Mouse (Mus musculus): Measurements from ENCODE around the gene Ephb2.

Ephb2 gene

DNA sequence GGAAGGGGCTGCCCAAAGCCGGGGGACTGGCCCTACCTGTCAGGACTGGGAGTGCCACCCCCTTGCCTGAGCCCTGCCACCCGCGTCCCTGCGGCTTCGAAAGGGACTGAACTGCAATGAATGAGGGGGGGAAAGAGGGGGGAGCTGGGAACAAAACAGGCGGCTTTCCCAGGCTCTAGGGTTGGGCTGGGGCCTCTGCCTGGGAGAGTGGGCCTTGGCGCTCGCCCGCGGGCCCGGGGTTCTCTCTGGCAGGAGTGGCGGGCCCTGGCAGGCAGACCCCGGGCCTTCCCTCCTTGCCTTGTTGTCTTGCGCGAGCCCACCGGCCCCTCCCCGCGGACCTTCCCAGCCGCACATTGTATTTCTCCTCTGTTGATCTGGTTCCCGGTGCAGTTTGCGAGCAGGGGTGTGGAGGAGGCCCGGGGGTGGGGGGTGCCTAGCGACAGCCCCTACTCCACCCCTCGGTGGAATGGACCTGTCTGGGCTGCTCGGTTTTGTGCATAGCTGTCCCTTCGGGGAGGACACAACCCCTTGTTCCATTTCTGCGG, 671 bp upstream of the Ephb2 start:
- DNase-seq (ENCODE audit: low spot score), result no peak

DNA sequence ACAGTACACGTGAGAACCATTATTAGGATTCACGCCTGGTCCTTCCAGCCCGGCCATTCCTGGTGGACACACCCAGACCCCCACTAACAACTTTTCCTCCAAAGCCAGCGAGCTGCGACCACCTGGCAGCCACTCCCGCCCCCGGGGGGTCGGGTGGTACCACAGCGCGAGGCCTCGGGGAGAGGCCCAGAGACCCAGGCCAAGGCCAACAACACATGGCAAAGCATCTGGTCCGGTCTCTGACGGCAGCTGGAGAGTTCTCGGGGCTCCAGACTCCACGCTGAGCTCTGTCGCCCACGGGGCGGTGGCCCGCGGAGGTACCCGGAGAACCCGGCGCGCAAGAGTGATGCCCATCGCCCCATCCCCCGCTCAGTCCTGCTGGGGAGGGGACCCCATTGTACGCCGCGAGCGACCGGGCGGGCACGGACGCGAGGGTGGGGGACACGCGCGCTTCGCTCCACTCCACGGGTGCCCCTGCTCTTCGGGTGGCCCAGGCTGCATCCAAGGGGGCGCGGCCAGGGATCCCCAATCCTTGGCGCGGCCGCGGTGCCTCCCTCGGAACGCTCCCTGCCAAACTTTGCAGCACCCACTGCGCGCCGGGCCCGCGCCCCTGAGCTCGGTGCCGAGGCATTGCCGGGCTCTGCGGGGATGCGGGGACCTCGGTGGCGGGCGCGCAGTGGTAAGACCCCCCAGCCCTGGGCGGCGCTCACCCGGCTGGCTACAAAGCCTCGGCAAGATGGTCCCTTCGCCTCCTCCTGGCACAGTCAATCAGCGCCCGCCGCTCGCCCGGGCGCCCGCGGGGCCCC, 770 bp downstream of the Ephb2 start:
- peak; percentile 39 for DNase-seq (ENCODE audit: low spot score)

DNA sequence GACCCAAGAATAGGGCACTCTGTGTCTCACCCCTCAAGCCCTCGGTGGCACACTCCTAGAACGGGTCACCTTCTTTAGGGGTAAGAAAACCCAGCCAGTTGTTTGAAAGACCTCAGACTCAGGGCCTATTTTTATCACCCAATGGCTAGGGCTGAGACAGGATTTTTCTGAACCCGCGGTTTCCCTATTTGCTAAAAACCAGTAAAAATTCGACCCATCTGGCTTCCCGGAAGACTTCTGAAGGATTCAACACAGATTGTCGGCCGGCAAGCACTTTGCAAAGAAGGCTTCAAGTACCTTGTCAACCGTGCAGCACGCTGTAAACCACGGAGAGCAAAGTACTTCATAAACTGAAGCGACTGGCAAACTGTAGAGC, 1.4 kb downstream of the Ephb2 start:
- DNase-seq (ENCODE audit: low spot score), result no peak

DNA sequence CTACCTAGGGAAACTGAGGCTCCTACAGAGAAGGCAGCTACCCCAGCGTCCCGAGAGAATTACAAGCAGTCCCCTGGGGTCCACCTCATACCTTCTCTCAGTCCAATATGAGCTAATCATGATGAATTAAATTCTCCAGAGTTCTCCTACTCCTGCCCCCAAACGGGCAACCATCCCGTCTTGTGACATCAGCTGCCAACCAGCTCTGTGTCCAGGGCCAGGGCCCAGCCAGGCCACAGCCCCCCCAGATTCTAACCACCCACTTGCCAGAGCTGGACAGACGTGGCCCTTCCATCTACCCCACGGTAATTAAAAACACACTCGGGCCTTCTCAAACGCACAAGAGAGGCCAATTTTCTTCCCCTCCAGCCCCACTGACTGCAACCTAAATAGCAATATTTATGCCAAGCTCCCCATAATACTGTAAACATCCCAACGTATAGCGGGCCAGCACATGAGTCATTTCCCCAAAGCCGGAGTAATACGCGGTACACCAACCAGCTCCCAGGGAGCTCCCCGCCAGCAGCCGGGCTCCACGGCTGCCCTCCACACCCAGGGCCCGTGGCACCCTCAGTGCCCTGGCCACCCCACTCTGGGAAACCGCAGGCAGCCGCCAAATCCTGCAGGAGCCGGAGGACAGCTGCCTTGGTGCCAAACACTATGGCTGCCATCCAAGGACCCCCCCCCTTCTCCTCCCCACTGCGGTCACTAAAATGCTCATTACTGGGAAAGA, 2.0 kb downstream of the Ephb2 start:
- no peak for DNase-seq (ENCODE audit: low spot score)

DNA sequence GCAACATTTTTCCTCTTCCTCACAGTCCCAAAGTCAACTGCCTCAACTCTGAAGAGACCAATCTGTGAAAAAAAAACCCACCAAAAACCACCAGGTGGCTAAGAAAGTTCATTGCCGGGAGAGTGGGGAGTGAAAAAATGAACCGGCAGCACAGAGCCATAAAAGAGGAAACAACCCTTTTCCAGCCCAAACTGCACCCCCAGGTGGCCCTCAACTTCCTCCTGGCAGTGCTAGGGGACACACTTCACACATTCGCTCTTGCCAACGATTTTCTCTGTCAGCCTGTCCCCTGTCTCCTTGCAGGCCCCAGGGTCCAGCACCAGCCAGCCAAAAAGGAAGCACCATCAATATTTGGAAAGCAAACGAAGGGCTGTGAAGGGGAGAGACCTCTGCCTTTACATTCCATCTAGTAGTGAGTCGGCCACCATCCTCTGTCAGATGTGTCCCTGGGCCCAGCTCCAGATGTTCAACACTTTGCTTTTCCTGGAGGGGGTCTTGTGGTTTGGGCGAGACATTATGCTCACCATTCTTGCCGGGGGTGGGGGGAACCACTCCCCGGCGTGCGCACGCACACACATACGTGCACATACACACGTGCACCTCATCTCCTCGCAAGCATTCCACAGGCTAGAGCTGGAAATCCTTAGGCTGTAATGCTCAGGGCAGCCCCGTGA, 3.1 kb downstream of the Ephb2 start:
- no peak for DNase-seq (ENCODE audit: low spot score)

DNA sequence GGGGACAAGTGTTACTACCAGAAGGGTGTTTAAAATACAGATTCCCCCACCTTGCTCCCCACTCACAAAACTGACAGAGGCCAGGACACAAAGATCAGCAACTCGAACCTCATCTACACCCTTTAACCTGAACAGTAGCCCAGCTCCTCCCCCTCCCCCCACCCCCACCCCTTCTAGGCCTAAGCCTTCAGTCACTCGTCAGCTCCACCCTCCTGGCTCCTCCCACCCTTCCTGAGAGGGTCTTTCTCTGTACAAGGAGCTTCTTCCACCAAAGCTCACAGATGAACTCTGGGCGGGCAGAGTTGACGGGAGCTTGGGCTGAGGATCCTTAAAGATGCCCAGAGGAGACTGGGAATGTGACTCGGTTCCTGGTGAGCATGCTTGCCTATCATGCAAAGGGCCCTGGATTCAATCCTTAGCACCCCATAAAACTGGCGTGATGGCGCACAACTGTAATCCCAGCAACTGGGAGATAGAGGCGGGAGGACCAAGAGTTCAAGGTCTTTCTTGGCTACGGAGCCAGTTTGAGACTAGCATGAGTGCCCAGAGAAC, 5.4 kb downstream of the Ephb2 start:
- no peak for DNase-seq (ENCODE audit: low spot score)

DNA sequence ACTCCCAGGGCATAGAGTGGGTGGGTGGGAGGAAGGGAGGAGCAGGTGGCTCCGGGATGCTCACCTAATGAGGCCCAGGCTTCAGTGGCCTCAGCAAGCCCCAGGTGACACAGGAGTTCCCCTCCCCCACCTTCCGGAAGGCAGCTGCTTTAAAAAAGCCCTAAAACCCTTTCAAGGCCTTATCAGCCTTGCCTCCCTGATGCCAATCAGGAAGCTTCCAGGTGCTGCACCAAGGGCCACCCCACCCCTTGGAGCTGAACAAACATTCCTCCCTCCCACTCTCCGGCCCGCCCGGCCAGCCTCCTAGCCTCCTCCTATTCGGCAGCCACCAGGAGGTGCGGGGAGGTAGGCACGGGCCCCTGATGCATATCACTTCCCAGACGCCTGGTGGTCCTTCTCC, 6.0 kb downstream of the Ephb2 start:
- DNase-seq (ENCODE audit: low spot score), result peak; percentile 70

DNA sequence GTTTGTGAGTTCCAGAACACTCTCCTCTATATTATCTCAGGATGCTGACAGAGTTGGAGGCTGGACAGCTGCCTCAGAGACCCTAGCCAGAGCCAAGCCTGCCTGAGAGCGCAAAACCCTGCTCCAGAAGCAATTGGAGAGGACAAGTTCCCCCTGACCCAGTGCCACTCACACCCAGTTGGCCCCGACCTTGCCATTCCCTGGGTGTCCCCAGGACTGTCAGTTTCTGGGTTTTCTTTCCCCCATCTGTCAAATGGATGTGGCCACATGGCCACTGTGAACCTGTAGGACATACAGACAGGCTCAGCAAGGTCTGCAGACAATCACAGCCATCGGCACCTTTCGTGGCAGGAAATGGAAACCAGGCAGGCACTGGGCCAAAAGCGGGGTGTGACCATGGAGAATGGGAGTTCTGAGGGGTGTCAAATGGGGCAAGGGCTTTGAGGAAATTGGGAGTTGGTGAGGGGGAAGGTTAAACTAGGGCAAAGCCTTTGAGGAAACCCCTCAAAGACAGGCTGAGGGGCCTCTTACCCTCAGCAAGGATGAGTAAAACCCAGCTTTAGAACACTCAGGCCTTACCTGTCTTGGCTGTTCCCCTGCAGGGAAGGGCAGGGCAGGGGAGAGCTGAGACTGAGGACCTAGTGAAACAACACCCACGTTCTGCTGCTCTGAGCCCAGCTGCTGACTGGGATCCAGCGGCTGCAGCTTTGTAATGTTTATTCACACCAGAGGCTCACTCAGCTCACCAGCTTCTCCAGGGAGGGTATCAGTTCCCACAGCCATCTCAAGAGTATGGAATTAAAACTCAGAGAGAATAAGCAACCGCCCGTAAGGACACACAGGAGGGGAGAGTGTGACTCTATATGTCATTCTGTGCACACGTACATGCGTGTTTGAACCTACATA, 6.9 kb downstream of the Ephb2 start:
- DNase-seq (ENCODE audit: low spot score), result peak; percentile 37

DNA sequence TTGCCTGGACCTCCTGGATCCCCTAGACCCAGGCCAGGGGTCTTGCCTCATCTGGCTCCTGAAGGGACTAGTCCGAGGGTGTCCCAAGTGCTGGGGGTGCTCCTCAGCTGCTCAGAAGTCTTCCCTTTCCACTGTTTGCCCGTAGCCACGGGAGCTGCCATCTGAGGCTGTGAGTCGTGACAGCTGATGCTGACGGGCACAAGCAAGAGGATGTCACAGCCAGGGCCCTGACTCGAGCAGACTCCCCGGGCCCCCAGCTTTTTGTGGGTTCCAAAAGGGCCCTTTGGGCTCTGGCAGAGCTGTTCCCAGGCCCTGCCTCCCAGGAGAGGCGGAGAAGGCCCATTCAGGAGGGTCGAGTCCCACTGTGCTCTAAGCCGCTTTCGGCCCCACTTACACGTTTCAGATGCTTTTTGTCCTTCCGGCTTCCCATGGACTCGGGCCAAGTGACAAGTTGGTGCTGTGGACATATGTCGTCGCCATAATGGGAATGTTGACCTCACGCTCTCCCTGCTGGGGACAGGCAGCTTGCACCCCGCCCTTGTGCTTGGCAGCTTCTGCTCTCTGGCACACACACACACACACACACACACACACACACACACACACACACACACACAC, 10.7 kb downstream of the Ephb2 start:
- DNase-seq (ENCODE audit: low spot score), result no peak

DNA sequence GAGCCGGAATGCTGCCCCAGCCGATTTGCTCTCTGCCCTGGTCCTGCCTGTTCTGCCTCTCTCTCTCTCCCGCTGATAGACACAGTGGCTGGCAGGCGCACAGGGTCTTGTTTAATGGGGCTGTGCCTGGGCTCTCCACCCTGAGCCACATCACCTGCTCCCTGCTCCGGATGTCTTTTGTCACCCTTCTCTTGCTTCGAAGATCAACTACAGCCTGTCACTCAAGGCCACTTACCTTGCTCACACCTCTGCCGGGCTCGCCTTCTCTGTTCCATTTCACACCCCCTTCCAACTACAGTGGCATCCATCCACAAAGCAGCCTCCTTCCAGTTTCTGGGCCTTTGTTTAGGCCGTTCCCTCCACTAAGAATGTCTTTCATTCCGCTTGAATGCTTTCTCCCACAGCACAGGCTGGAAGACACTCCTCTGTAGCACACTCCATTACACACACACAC, 15.7 kb downstream of the Ephb2 start:
- DNase-seq (ENCODE audit: low spot score), result no peak

DNA sequence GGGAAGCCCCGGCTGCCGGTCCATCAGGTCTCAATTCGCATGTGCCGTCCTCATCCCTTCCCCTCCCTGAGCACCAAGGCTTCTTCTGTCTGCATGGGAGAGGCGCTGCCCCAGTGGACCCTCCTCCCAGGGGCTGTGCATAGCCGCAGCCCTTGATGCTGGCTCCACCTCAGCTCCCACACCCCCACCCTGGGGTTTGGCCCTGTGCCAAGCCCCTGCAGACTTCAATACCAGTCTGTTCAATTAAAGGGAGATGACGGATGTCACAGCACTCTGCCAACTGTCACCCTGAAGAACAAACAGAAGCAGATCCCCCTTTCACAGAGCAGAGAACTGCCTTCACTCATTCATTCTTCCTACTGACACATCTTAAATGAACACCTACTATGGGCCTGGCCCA, 19.1 kb downstream of the Ephb2 start:
- DNase-seq (ENCODE audit: low spot score), result no peak

DNA sequence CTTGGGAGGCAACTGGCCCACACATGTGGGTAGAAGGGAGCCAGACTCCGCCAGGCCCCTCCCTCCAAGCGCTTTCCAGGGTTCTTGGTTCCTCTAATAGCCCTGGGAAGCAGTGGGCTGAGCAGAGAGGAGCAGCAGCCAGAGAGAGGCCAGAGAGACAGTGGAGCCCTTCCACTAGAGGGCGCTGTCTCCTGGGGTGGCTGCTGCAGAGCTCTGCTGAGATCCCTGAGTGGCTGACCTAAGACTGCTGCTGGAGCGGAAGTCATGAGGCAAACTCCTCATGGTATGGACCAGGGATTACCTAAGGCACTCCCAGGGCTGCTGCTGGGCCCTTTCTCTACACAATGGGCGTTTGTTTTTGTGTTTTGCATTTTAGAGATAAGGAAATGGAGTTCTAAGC, 20.4 kb downstream of the Ephb2 start:
- DNase-seq (ENCODE audit: low spot score), result no peak

DNA sequence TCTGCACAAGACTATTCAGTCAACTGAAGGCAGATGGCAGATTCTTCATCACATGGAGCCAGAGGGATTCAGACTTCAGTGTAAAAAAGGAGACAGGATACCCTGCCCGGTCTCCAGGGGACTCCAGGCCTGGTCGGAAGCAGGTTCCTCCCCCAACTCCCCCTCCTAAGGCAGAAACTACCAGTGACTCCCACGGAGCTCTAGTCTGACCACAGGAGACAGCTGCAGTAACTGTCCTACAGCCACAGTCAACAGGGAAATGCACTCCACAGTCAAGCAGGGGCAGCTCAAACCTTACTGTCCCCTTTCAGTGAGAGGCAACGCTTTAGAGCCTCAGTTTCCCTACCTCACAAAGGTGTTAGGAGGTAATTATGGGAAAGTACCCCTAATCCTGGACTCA, 23.2 kb downstream of the Ephb2 start:
- no peak for DNase-seq (ENCODE audit: low spot score)

DNA sequence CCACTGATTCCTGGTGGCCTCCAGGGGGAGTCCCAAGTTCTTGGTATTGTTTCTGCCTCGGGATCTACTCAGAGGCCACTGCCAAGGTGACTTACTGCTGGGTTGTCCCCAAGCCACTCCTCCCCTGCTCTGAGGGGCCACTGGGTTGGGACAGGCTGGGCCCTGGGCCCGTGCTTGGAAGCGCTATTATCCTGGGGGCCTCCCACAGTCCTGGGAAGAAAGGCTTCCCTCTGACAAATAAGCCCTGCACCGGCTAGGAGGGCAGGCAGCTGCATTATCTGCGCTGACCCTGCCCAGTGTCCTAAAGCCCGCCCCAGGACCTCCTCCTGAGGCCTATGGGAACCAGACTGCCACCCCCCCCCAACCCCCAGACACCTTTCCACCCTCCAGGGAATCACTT, 24.2 kb downstream of the Ephb2 start:
- no peak for DNase-seq (ENCODE audit: low spot score)

DNA sequence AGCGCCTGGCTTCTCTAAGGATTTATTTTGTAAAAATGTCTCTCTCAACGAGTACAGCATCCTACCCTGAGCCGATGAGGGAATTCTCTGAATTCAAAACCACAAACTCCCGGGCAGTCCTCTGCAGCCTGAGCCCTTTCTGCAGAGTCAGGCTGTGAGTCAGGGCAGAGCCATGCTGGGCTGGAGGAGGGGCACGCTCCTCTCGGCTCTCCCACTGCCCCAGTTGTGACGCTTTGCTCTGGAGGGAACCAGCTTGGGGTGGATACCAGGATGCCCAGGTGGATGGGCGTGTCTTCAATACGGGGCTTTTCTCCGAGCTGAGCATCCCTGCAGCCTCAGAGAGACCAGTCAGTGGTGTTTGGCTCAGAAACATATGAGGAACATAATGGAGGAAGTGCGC, 27.3 kb downstream of the Ephb2 start:
- no peak for DNase-seq (ENCODE audit: low spot score)

DNA sequence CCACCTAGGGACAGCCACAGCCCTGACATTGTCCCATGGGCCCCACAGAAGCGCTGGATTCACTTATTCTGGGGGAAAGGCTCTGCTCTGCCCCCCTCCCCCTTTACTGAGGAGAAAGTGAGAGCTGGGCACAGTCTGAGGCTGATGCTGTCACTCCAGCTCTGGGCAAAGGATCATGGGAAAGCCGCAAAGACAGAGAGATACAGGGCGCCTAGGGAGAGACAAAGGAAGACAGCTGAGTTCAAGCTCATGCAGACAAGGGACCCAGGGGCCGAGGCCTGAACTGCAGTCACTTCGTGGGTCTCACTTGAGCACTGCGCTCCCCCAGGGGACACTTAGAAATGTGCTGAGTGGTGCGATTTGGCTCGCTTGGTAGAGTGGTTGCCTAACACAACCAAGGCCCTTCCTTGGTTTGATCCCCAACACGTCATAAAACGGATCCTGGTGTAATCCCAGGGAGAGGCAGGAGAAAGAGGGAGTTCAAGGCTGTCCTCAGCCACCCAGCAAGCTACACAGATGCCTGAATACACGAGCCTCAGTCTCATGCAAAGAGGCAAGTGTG, 28.3 kb downstream of the Ephb2 start:
- DNase-seq (ENCODE audit: low spot score), result no peak

DNA sequence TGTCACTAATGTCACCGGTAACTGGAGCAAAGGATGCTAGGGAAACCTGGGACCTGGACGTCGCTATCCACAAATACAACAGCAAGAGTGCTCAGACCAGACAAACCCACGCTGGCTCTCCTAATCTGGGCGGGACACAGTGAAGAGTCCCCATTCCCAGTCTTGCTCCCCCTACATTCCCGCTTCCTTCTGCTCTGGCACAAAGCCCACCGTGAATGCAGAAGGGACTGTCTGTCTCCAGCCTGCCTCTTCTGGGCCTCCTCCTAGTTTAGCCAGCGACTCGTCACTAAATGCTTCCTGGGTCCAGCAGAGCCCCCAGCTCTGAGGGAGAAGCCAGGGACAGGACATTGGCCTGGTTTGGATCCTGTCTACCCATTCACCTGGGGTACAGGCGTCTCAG, 29.5 kb downstream of the Ephb2 start:
- DNase-seq (ENCODE audit: low spot score), result no peak

DNA sequence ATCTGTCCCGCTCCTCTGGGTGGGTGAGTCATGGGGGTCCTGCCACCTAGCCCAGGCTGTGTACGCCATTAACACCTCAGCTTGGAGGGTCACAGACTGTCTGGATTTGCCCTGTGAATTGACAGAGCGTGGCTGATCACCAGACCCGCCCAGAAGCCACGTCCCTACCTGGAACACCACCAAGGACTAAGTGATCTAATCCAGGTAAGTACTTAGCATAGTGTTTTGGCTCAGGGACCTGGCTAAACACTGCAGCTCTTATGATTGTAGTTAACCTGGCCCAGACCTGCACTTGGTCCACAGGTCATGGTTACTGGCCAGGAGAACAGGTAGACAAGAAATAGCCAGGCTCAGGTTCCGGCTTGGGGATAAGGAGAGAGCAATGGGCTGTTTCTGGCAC, 31.4 kb downstream of the Ephb2 start:
- DNase-seq (ENCODE audit: low spot score), result no peak

DNA sequence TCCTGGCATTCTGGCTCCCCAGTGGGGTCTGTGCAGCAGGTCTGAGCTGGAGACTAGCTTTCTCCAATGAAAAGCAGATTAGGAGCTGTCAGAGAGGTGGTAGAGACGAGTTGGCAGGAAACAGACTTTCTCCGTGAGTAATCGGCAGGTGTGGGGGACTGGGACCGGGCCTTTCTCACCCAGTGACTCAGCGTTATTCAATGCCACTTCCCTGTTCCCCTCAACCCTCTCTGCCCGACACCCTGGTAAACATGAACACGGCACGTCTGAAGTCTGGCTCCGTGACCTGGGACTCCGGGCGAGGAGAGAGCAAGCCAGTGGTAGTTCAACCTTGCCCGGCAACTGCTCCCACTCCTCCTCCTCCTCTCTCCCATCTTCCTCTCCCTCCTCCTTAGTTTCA, 33.3 kb downstream of the Ephb2 start:
- peak; percentile 63 for DNase-seq (ENCODE audit: low spot score)

DNA sequence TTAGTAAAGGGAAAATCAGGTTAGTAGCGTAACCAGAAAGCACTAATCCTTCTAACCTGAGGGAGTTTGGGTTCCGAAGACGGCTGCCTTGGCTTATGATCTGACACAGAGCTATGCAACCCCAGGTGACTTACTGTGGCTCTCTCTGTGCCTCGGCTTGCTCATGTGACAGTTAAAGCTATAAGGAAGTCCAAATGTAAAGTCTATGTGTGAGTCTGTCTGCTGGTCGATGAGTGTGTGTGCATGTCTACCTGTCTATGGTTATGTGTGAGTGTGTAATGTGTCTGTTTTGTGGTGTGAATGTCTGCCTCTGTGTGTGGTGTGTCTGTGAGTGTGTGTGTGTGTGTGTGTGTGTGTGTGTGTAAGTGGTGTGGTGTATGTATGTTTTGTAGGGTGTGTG, 33.8 kb downstream of the Ephb2 start:
- no peak for DNase-seq (ENCODE audit: low spot score)

DNA sequence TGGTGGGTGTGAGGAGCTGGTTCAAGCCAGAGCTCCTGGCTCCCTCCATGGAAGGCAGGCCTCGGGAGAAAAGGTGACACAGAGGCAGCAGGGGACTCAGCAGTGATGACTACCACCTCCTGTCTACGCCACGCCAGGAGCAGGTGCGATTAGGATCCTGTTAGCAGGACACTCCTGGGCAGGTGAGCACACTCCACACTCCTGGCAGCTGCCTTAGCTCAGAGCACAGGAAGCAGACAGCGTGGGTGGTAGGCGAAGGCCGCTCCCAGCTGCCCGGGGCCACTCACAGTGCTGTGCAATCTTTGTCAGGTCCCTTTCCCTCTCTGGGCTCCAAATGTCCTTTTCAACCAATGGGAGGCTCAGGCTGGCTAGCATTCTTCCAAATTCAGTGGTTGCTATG, 34.3 kb downstream of the Ephb2 start:
- no peak for DNase-seq (ENCODE audit: low spot score)

All from urinary bladder, postnatal 14 days (tissue).